Mouse (Mus musculus) bone marrow macrophage, adult 2 months (primary cell): ENCODE results near the gene Smg9.

Experiments used
- CTCF ChIP-seq: IDR thresholded peaks from 2 replicates; pipeline ENCODE4 v1.5.1; 2012; ENCODE audit warnings: low read depth, mild to moderate bottlenecking, low read length, moderate library complexity
- POLR2A ChIP-seq: IDR thresholded peaks from 2 replicates; pipeline ENCODE4 v1.6.1; 2012; ENCODE audit warnings: mild to moderate bottlenecking, low read depth, low read length, borderline replicate concordance

- TF ChIP-seq CTCF, result no peak
- no peak for TF ChIP-seq POLR2A
Observed at GRCm38 (mm10) chr7:24429413-24430112, 30.1 kb downstream of the Smg9 start.
